Mouse (Mus musculus) lung, embryonic 15.5 days (tissue): Measurements from ENCODE around the gene Edem2. TPM values are rescaled to one million over a fixed set of nuclear protein-coding genes. Genes with fewer than 3 reads are reported as not detected.

Experiments used
- ATAC-seq: fragments of 200-750 bp; cut with Nextera tagmentation; 2 replicates; pipeline ENCODE4 v1.8.0; 2017; ENCODE audit warnings: moderate number of reproducible peaks, borderline replicate concordance; ENCODE audit not compliant: low FRiP score, low TSS enrichment; ENCODE audit errors: extremely low read depth
- H3K27ac ChIP-seq: fragments of 300-500 bp; sonication (generic); 2 replicates; pipeline ENCODE4 v1.5.1; 2015; ENCODE audit warnings: moderate library complexity, mild to moderate bottlenecking, inconsistent platforms
- H3K27me3 ChIP-seq: fragments of 300-500 bp; sonication (generic); 2 replicates; pipeline ENCODE4 v1.6.1; 2015; ENCODE audit warnings: inconsistent platforms
- H3K36me3 ChIP-seq: fragments of 300-500 bp; sonication (generic); 2 replicates; pipeline ENCODE4 v1.6.1; 2015; ENCODE audit warnings: inconsistent platforms
- H3K4me1 ChIP-seq: fragments of 300-500 bp; sonication (generic); 2 replicates; pipeline ENCODE4 v1.6.1; 2015; ENCODE audit warnings: inconsistent platforms
- H3K4me2 ChIP-seq: fragments of 300-500 bp; sonication (generic); 2 replicates; pipeline ENCODE4 v1.6.1; 2015; ENCODE audit warnings: inconsistent platforms, mild to moderate bottlenecking, moderate library complexity
- H3K4me3 ChIP-seq: fragments of 300-500 bp; sonication (generic); 2 replicates; pipeline ENCODE4 v1.5.1; 2015; ENCODE audit warnings: mild to moderate bottlenecking, inconsistent platforms
- H3K9ac ChIP-seq: fragments of 300-500 bp; sonication (generic); 2 replicates; pipeline ENCODE4 v1.6.1; 2015; ENCODE audit warnings: inconsistent platforms
- H3K9me3 ChIP-seq: fragments of 300-500 bp; sonication (generic); 2 replicates; pipeline ENCODE4 v1.6.1; 2016; ENCODE audit warnings: inconsistent platforms
- WGBS: fragments of 180-500 bp; shearing (Covaris S2); methylation state at CpG from one replicate; pipeline ENCODE4 v1.1.7; 2015; 5-methylcytosine and 5-hydroxymethylcytosine counted together
- polyA plus RNA-seq: library from polyadenylated mRNA; unstranded; fragments of >200 nt; fragmentation: Nextera tagmentation; extraction: Ambion mirVana; gene quantifications from 2 replicates; pipeline ENCODE4 v1.2.1, GENCODE M21; 2015

Gene Edem2
- polyA plus RNA-seq, 1 experiment from 2014 or later, result 45.2 TPM

DNA sequence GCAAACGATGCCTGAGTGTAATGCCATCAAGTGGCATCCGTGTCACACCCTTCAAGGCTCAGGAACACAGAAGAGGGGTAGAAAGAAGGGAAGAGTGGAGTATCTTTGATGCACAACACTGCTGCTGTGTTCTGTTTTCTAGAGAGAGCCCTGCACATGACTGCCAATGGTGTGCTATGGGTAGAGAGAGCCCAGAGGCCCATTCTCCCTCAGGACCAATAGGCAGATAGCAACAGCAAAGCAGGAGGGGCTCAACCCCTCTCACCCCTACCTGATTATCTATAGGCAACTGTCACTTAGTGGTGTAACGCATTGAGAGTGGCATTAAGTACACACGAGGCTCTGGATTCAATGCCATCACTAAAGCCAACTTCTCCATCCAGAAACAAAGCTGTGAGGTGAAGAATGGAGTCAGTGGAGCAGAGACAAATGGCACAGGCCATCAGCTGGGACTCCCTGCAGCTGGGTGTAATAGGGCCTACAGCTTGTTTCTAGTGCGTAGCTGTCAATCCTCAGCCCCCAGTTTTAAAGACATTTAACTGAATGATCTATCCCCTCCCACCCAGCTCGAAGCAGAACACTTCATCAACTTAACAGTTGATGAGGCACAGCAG is 73.4 kb downstream of the Edem2 start:
- Histone ChIP-seq H3K27ac (no peak overlapping the region), H3K9me3 (no peaks in the 10 kb centered on the region; the same call in 1 of the 2 replicates), H3K4me1 (no peaks in the 10 kb centered on the region), H3K9ac (no peak overlapping the region), H3K27me3 (no peaks in the 10 kb centered on the region), H3K4me2 (no peak overlapping the region), H3K36me3 (peaks cover 80% of the 10 kb centered on the region), H3K4me3 (no peak overlapping the region)
- WGBS, result 82% methylated on average over 6 of the region's 6 CpGs
- no peak for ATAC-seq

- WGBS, result 88% methylated on average over 5 of the region's 5 CpGs
- H3K36me3 ChIP-seq, result peaks cover 82% of the 10 kb centered on the region
- no peaks in the 10 kb centered on the region for H3K27me3 ChIP-seq
- H3K4me3 ChIP-seq, result no peak overlapping the region
- ATAC-seq, result no peak
- H3K27ac ChIP-seq, result no peak overlapping the region
- no peak overlapping the region for H3K4me2 ChIP-seq
- no peak overlapping the region for H3K9ac ChIP-seq
- H3K9me3 ChIP-seq, result no peaks in the 10 kb centered on the region; the same call in 1 of the 2 replicates
- H3K4me1 ChIP-seq, result no peaks in the 10 kb centered on the region
These were observed 76.7 kb downstream of the Edem2 start for GRCm38 (mm10) chr2:155652618-155653017.

Other genes starting within 250 kb of the Edem2 start
- 8.5 and 9.8 TPM in 2 replicates for gene Acss2, start 211.5 kb downstream of the Edem2 start, polyA plus RNA-seq
- gene Ggt7, start 211.2 kb downstream of the Edem2 start, polyA plus RNA-seq, result 3.9 and 4.3 TPM in 2 replicates
- gene Gss, start 136.7 kb downstream of the Edem2 start, polyA plus RNA-seq, result 26.5 and 29.8 TPM in 2 replicates
- 0.85 and 1.1 TPM in 2 replicates for gene Myh7b, start 118.3 kb downstream of the Edem2 start, polyA plus RNA-seq
- gene Trpc4ap, start 37.1 kb downstream of the Edem2 start, polyA plus RNA-seq, result 126 and 133 TPM in 2 replicates
- not detected in 2 replicates for gene Gm17581, start 6.4 kb upstream of the Edem2 start, polyA plus RNA-seq
- gene Procr, start 21.6 kb upstream of the Edem2 start, polyA plus RNA-seq, result 14.6 and 15.3 TPM in 2 replicates
- 0.04 and 0.09 TPM in 2 replicates for gene Mmp24, start 45.9 kb upstream of the Edem2 start, polyA plus RNA-seq
- 17.4 and 19.7 TPM in 2 replicates for gene BC029722, start 90.0 kb upstream of the Edem2 start, polyA plus RNA-seq
- 184 and 199 TPM in 2 replicates for gene Eif6, start 97.5 kb upstream of the Edem2 start, polyA plus RNA-seq
- gene Fam83c, start 105.4 kb upstream of the Edem2 start, polyA plus RNA-seq, result 0.10 and 0.21 TPM in 2 replicates
- gene Uqcc1, start 200.8 kb upstream of the Edem2 start, polyA plus RNA-seq, result 65.9 and 75.6 TPM in 2 replicates
- not detected in 2 replicates for gene Gm15557, start 211.3 kb upstream of the Edem2 start, polyA plus RNA-seq
- 0.34 and 0.57 TPM in 2 replicates for gene Gdf5, start 215.9 kb upstream of the Edem2 start, polyA plus RNA-seq
- gene Cep250, start 227.0 kb upstream of the Edem2 start, polyA plus RNA-seq, result 22.5 and 26.1 TPM in 2 replicates